ENCODE assay signal across 27 mouse cellular contexts in the genomic region with DNA sequence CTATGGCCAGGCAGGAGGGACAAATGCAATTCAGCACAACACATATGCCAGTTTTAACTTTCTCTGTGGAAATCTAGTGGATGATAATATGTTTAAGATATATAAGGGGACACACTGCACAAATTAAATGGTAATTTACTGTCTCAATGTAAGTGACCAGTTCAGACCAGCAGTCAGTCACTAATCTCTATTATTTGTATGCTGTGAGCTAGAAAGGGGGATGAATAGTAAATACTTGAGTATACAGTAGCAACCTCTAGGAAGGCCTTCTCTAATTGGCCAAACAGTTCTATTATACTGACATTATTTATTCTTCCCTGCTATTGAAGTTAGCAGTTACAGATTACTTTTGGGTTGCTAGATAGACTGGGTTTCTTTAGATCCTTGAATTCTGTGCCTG.
"Had no signal": no experiment of that assay in that cellular context is flagged by ENCODE, and none has a peak within 500 bp of the region (broad histone marks: within the 10 kb centered on the region; RNA-seq: fewer than 3 reads in every experiment).

No protein-coding gene starts in this region.

- H3K4me3 ChIP-seq: gastrocnemius, adult 2 months; heart, embryonic 10.5 days; heart, embryonic 12.5 days; hindbrain, embryonic 10.5 days; hindbrain, embryonic 12.5 days; intestine, embryonic 15.5 days; layer of hippocampus, adult 2 months; left cerebral cortex, adult 2 months; limb, embryonic 13.5 days; limb, embryonic 15.5 days; liver, embryonic 12.5 days had no signal

- H3K4me2 ChIP-seq: heart, embryonic 12.5 days; hindbrain, embryonic 12.5 days; hindbrain, embryonic 14.5 days; intestine, embryonic 15.5 days; limb, embryonic 13.5 days; limb, embryonic 15.5 days; liver, embryonic 12.5 days had no signal

- H3K27ac ChIP-seq: gastrocnemius, adult 2 months; heart, embryonic 10.5 days; hindbrain, embryonic 10.5 days; hindbrain, embryonic 12.5 days; hindbrain, embryonic 14.5 days; intestine, embryonic 15.5 days; layer of hippocampus, adult 2 months; left cerebral cortex, adult 2 months; limb, embryonic 13.5 days; limb, embryonic 15.5 days; liver, embryonic 12.5 days; liver, embryonic 14.5 days had no signal

- H3K27me3 ChIP-seq: heart, embryonic 12.5 days; hindbrain, embryonic 12.5 days; intestine, embryonic 15.5 days; limb, embryonic 15.5 days; liver, embryonic 12.5 days had no signal

- H3K36me3 ChIP-seq: heart, embryonic 10.5 days; heart, embryonic 12.5 days; hindbrain, embryonic 10.5 days; hindbrain, embryonic 12.5 days; intestine, embryonic 15.5 days; limb, embryonic 13.5 days; limb, embryonic 15.5 days; liver, embryonic 12.5 days had no signal

- DNase-seq: gastrocnemius, adult 2 months; gastrocnemius, postnatal 10 days; gastrocnemius, postnatal 25 days; heart, adult 18-20 months; heart, postnatal 10 days; heart, postnatal 4 days; kidney, adult 18-20 months; kidney, adult 8-10 months; kidney, postnatal 10 days; kidney, postnatal 25 days; kidney, postnatal 4 days; left cerebral cortex, postnatal 4 days had no signal

- H3K9ac ChIP-seq: heart, embryonic 12.5 days; hindbrain, embryonic 12.5 days; hindbrain, embryonic 14.5 days; intestine, embryonic 15.5 days; limb, embryonic 13.5 days; limb, embryonic 15.5 days; liver, embryonic 12.5 days; liver, embryonic 14.5 days had no signal

- H3K9me3 ChIP-seq: heart, embryonic 10.5 days; hindbrain, embryonic 10.5 days; intestine, embryonic 15.5 days; limb, embryonic 13.5 days; limb, embryonic 15.5 days; liver, embryonic 12.5 days had no signal

- ATAC-seq: hindbrain, embryonic 16.5 days; inflammation-experienced regulatory T-cells, adult 6 months; intestine, embryonic 15.5 days; intestine, postnatal 0 days; liver, embryonic 12.5 days had no signal
